Mouse (Mus musculus) liver, embryonic 11.5 days (tissue): Measurements from ENCODE around the gene Gm10160. TPM values are rescaled to one million over a fixed set of nuclear protein-coding genes. Genes with fewer than 3 reads are reported as not detected.

Experiments
- ATAC-seq: fragments of 200-750 bp; cut with Nextera tagmentation; replicated peaks from 2 replicates; pipeline ENCODE4 v1.8.0; 2017; ENCODE audit warnings: moderate number of reproducible peaks, mild to moderate bottlenecking, moderate TSS enrichment, moderate library complexity; ENCODE audit not compliant: low FRiP score
- DNase-seq: peaks from one replicate; pipeline ENCODE4 v3.0.0-alpha.2; 2017; ENCODE audit warnings: low spot score
- H3K27ac ChIP-seq: fragments of 300-500 bp; sonication (generic); 2 replicates; pipeline ENCODE4 v1.5.1; 2014; ENCODE audit warnings: mild to moderate bottlenecking, low read depth, low read length, control low read depth
- H3K27me3 ChIP-seq: fragments of 300-500 bp; sonication (generic); replicated peaks from 2 replicates; pipeline ENCODE4 v1.6.1; 2014; ENCODE audit warnings: low read length, mixed read lengths; ENCODE audit not compliant: control insufficient read depth, insufficient read depth
- H3K36me3 ChIP-seq: fragments of 300-500 bp; sonication (generic); 2 replicates; pipeline ENCODE4 v1.6.1; 2014; ENCODE audit warnings: mild to moderate bottlenecking, low read length, moderate library complexity, mixed read lengths; ENCODE audit not compliant: control insufficient read depth, insufficient read depth
- H3K4me1 ChIP-seq: fragments of 300-500 bp; sonication (generic); replicated peaks from 2 replicates; pipeline ENCODE4 v1.6.1; 2014; ENCODE audit warnings: low read length, mixed read lengths; ENCODE audit not compliant: control insufficient read depth, insufficient read depth
- H3K4me2 ChIP-seq: fragments of 300-500 bp; sonication (generic); 2 replicates; pipeline ENCODE4 v1.6.1; 2014; ENCODE audit warnings: mild to moderate bottlenecking, control low read depth, moderate library complexity
- H3K4me3 ChIP-seq: fragments of 300-500 bp; sonication (generic); 2 replicates; pipeline ENCODE4 v1.5.1; 2014; ENCODE audit warnings: low read depth, low read length, control low read depth
- H3K9ac ChIP-seq: fragments of 300-500 bp; sonication (generic); 2 replicates; pipeline ENCODE4 v1.6.1; 2014; ENCODE audit warnings: low read depth, low read length, control low read depth
- H3K9me3 ChIP-seq: fragments of 300-500 bp; sonication (generic); 2 replicates; pipeline ENCODE4 v1.6.1; 2016; ENCODE audit warnings: low read length, inconsistent platforms, mixed read lengths; ENCODE audit not compliant: control insufficient read depth
- WGBS: fragments of 180-500 bp; shearing (Covaris S2); extraction: QIAGEN DNeasy Blood & Tissue Kit; methylation state at CpG from one replicate; pipeline ENCODE4 v1.1.7; 2014; 5-methylcytosine and 5-hydroxymethylcytosine counted together
- polyA plus RNA-seq: library from polyadenylated mRNA; unstranded; fragments of >200 nt; fragmentation: Nextera tagmentation; extraction: Ambion mirVana; gene quantifications from 2 replicates; pipeline ENCODE4 v1.2.1, GENCODE M21; 2014

Gm10160 gene
- polyA plus RNA-seq, result not detected in 2 replicates

- H3K36me3 ChIP-seq, result no peaks in the 10 kb centered on the region
- no peaks in the 10 kb centered on the region for H3K9me3 ChIP-seq
- ATAC-seq (no peak), DNase-seq (no peak)
- peak within 1 kb of the TSS; percentile 53 for H3K4me2 ChIP-seq
- H3K4me1 ChIP-seq, result peaks cover 11% of the 10 kb centered on the region
- no peak within 1 kb of the TSS for H3K4me3 ChIP-seq
- peaks cover 36% of the 10 kb centered on the region for H3K27me3 ChIP-seq
- no peak within 1 kb of the TSS for H3K9ac ChIP-seq
- no peak within 1 kb of the TSS for H3K27ac ChIP-seq
- 82% methylated on average over 1 of the region's 1 CpGs for WGBS
Measured at GRCm38 (mm10) chr7:81855694-81856093, at the start of gene Gm10160. Gene Gm10160, minus strand, starts transcription at chr7:81855794.

- H3K4me2 ChIP-seq, result no peak overlapping the region
- H3K27ac ChIP-seq, result no peak overlapping the region
- H3K9ac ChIP-seq, result no peak overlapping the region
- no peaks in the 10 kb centered on the region for H3K4me1 ChIP-seq
- H3K4me3 ChIP-seq, result no peak overlapping the region
- WGBS, result 79% methylated on average over 2 of the region's 2 CpGs
- DNase-seq, result no peak
- no peaks in the 10 kb centered on the region for H3K27me3 ChIP-seq
- ATAC-seq, result no peak
- no peaks in the 10 kb centered on the region for H3K9me3 ChIP-seq
- no peaks in the 10 kb centered on the region for H3K36me3 ChIP-seq
Measured at GRCm38 (mm10) chr7:81904926-81905325, 49.3 kb upstream of the Gm10160 start.

- DNase-seq (no peak), ATAC-seq (no peak)
- Histone ChIP-seq H3K27ac (no peak overlapping the region), H3K9me3 (no peaks in the 10 kb centered on the region), H3K9ac (no peak overlapping the region), H3K36me3 (no peaks in the 10 kb centered on the region), H3K4me1 (no peaks in the 10 kb centered on the region), H3K4me2 (no peak overlapping the region), H3K4me3 (no peak overlapping the region), H3K27me3 (no peaks in the 10 kb centered on the region)
- 57% methylated on average over 4 of the region's 4 CpGs for WGBS
Measured at GRCm38 (mm10) chr7:81904094-81904493, 48.5 kb upstream of the Gm10160 start.

GRCm38 (mm10) chr7:81899361-81899760 is 43.8 kb upstream of the Gm10160 start:
- 63% methylated on average over 11 of the region's 11 CpGs for WGBS
- Histone ChIP-seq H3K36me3 (no peaks in the 10 kb centered on the region), H3K4me1 (no peaks in the 10 kb centered on the region), H3K27me3 (no peaks in the 10 kb centered on the region), H3K4me3 (no peak overlapping the region), H3K9ac (no peak overlapping the region), H3K27ac (no peak overlapping the region), H3K9me3 (no peaks in the 10 kb centered on the region), H3K4me2 (no peak overlapping the region)
- no peak for DNase-seq
- ATAC-seq, result no peak

- Histone ChIP-seq H3K9ac (no peak overlapping the region), H3K9me3 (no peaks in the 10 kb centered on the region), H3K27ac (no peak overlapping the region), H3K4me2 (no peak overlapping the region), H3K4me3 (no peak overlapping the region), H3K27me3 (no peaks in the 10 kb centered on the region), H3K4me1 (no peaks in the 10 kb centered on the region), H3K36me3 (no peaks in the 10 kb centered on the region)
- DNase-seq (no peak), ATAC-seq (no peak)
- 84% methylated on average over 4 of the region's 4 CpGs for WGBS
Measured at GRCm38 (mm10) chr7:81885128-81885527, 29.5 kb upstream of the Gm10160 start.

GRCm38 (mm10) chr7:81881600-81881999 is 26.0 kb upstream of the Gm10160 start:
- Histone ChIP-seq H3K27me3 (no peaks in the 10 kb centered on the region), H3K9ac (no peak overlapping the region)
- no peak for ATAC-seq

GRCm38 (mm10) chr7:81880797-81881196 is 25.2 kb upstream of the Gm10160 start:
- Histone ChIP-seq H3K4me3 (no peak overlapping the region), H3K9me3 (no peaks in the 10 kb centered on the region), H3K9ac (no peak overlapping the region), H3K27ac (no peak overlapping the region), H3K4me1 (no peaks in the 10 kb centered on the region), H3K27me3 (no peaks in the 10 kb centered on the region), H3K36me3 (no peaks in the 10 kb centered on the region), H3K4me2 (no peak overlapping the region)
- 89% methylated on average over 4 of the region's 4 CpGs for WGBS
- no peak for ATAC-seq
- DNase-seq, result no peak

More at GRCm38 (mm10) chr7:81881600-81881999, 26.0 kb upstream of the Gm10160 start:
- H3K9me3 ChIP-seq, result no peaks in the 10 kb centered on the region
- DNase-seq, result no peak
- H3K4me3 ChIP-seq, result no peak overlapping the region
- H3K4me2 ChIP-seq, result no peak overlapping the region
- 81% methylated on average over 3 of the region's 3 CpGs for WGBS
- H3K36me3 ChIP-seq, result no peaks in the 10 kb centered on the region
- no peaks in the 10 kb centered on the region for H3K4me1 ChIP-seq
- H3K27ac ChIP-seq, result no peak overlapping the region

GRCm38 (mm10) chr7:81880286-81880685 is 24.7 kb upstream of the Gm10160 start:
- H3K4me1 ChIP-seq, result no peaks in the 10 kb centered on the region
- no peak for ATAC-seq
- H3K27me3 ChIP-seq, result no peaks in the 10 kb centered on the region
- H3K36me3 ChIP-seq, result no peaks in the 10 kb centered on the region
- no peak overlapping the region for H3K9ac ChIP-seq
- H3K9me3 ChIP-seq, result no peaks in the 10 kb centered on the region
- no peak overlapping the region for H3K27ac ChIP-seq
- no peak overlapping the region for H3K4me3 ChIP-seq
- no peak overlapping the region for H3K4me2 ChIP-seq
- 78% methylated on average over 5 of the region's 5 CpGs for WGBS
- DNase-seq, result no peak

GRCm38 (mm10) chr7:81875372-81875771 is 19.8 kb upstream of the Gm10160 start:
- no peak overlapping the region for H3K9ac ChIP-seq
- no peaks in the 10 kb centered on the region for H3K27me3 ChIP-seq
- no peak for DNase-seq
- H3K36me3 ChIP-seq, result no peaks in the 10 kb centered on the region
- WGBS, result 75% methylated on average over 9 of the region's 9 CpGs
- ATAC-seq, result no peak
- H3K9me3 ChIP-seq, result no peaks in the 10 kb centered on the region
- peaks cover 7% of the 10 kb centered on the region for H3K4me1 ChIP-seq
- no peak overlapping the region for H3K4me2 ChIP-seq
- H3K4me3 ChIP-seq, result no peak overlapping the region
- H3K27ac ChIP-seq, result no peak overlapping the region
